Mouse (Mus musculus) adrenal gland, postnatal 14 days (tissue): ENCODE results near the gene Fam187b. TPM values are rescaled to one million over a fixed set of nuclear protein-coding genes. Genes with fewer than 3 reads are reported as not detected.
A peak's percentile ranks its signal among the peaks of the same experiment; 100 is the strongest.

Experiments
- DNase-seq: peaks from one replicate; pipeline ENCODE4 v3.0.0; 2021; ENCODE audit warnings: mixed read lengths
- total RNA-seq: library from RNA; stranded (reverse); gene quantifications from 2 replicates; pipeline ENCODE4 v1.2.3, GENCODE M21; 2021

Fam187b gene
- total RNA-seq, 1 experiment from 2014 or later = 1.1 TPM

GRCm38 (mm10) chr7:30958109-30958865 is 15.3 kb upstream of the Fam187b start:
- DNase-seq = peak; percentile 24

GRCm38 (mm10) chr7:30958866-30959487 is 14.6 kb upstream of the Fam187b start:
- no peak for DNase-seq

DNA sequence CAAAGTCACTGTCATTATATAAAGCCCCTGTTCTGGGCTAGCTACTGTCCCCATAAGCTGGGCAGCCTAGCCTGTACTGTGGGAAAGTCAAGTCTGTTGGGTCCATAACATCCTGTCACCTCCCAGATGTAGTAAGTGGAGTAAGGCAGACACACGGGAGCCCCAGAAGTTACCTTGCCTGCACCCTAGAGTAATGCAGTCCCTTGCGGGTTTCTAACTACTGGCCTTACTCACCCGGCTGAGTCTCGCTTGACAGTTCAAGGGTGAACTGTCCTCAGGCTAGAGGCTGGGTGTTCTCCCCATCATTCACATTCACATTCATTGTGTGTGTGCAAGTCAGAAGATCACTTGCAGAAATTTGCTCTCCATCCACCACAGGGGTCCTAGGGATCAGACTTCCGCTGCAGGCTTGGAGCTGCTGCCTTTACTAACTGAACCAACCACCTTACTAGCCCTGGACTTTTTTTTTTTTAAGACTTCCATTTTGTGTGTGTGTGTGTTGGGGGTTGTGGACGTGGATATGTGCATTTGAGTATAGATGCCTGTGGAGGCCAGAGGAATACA is 13.7 kb upstream of the Fam187b start:
- DNase-seq = peak; percentile 55

DNA sequence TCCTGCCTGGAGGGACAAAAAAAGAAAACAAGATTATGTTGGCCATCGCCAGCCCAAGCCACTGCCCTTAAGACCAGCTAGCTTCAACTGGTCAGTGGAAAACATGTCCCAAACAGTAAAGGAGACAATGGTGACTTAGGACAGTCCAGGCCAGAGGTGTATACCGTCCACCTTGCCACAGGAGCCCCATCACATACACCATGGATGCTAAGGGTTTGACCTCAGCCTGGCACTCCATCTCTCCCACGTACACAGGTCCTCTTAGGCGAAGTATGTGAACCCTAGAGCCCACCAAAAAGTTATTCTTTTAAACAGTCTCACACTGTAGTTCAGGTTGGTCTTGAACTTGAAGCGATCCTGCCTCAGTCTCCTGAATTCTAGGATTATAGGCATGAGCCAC is 10.7 kb upstream of the Fam187b start:
- no peak for DNase-seq

- DNase-seq = no peak
Observed at GRCm38 (mm10) chr7:30964366-30964765, 9.2 kb upstream of the Fam187b start.

DNA sequence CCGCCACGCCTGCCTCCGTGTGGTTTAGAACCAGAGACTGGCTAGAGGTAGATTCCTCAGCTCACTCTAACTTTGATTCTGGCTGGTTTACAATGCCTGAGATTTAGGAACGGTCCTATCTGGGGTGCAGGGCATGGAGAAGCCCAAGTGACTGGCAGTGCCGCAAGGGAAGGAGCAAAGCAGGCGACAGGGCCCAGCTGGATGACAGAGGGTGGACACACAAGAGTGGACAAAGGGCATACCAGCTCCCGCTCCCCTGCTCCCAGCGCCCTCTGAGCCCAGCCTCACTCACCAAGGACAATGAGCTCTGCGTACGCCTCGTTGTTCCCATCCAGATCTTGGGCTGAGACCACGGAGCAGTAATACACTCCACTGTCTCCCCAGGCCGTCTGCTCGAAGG is 7.9 kb upstream of the Fam187b start:
- no peak for DNase-seq

GRCm38 (mm10) chr7:30966657-30967056 is 6.9 kb upstream of the Fam187b start:
- no peak for DNase-seq

DNA sequence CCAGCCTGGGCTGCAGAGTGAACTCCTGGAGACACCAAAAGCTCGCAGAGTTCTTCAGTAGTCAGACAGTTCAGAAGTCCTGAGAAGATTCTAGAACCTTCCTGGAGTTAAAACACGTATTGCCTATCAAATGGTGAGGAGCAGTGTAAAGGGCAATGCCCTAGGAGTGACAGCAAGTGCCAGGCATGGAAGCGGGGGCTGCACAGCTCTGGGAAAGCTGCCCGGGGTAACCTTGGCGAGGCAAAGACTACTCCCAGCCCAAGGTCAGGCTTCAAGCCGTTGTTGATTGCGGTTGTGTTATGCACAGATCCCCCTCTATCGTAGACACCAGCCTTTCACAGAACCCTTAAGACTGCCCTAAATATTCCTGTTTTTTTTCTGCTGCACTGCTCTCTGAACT is 5.0 kb upstream of the Fam187b start:
- DNase-seq = peak; percentile 82

DNA sequence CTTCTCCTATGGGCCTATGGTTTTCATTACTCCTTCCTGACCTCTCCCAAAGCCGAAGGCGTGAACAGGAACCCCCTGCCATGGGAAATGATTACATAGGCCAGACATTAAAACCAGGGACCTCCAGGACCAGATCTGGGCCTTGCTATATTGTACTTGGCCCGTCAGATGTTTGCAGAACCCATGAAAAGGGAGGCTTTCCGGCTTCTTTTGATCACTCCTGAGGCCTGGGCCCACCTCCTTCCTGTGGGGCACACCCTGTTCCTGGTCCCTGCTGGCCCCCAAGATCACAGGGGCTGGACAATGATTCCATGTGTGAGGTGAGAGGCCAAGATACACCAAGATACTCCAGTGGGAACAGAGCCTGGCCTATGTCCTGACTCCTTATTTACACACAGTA is 4.4 kb upstream of the Fam187b start:
- no peak for DNase-seq

DNA sequence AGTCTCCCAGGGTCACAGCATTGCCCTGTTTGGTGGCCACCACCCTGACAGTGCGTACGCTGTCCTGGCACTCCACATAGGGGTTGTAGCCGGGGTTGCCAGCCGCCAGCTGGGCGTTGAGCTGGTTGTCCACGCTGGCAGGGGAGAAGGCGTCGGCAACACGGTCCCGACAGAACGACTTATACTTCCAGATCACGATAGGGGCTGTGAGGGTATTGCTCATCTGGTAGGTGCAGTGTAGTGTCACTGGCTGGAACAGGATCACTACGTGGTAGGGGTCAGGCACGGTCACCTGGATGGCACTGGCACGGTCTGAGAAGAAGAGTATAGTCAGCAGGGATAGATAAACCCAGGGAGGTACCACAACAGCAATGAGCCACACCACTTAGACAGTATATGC is 1.7 kb upstream of the Fam187b start:
- DNase-seq = no peak

GRCm38 (mm10) chr7:30972426-30973250 is 952 bp upstream of the Fam187b start:
- DNase-seq = no peak

DNA sequence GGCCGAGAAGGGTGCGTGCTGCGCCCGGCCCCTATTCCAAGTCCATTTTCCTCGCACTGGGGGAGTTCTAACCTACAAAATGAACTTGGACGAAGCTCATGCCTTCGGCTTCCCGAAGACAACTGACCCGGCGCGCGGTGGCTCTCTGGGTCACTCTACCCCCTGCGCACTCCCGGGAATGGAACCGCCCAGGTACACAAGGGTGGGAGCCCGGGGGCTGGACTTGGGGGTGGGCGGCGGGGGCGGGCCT is 414 bp upstream of the Fam187b start, which contains the start of gene Lsr:
Lsr (minus strand) TSS at position 214 of the 250 bp plus-strand sequence.
- peak; percentile 36 for DNase-seq

- DNase-seq = no peak
Observed at GRCm38 (mm10) chr7:30981703-30982102, 8.1 kb downstream of the Fam187b start.

GRCm38 (mm10) chr7:30985357-30985756 is 11.8 kb downstream of the Fam187b start:
- no peak for DNase-seq

DNA sequence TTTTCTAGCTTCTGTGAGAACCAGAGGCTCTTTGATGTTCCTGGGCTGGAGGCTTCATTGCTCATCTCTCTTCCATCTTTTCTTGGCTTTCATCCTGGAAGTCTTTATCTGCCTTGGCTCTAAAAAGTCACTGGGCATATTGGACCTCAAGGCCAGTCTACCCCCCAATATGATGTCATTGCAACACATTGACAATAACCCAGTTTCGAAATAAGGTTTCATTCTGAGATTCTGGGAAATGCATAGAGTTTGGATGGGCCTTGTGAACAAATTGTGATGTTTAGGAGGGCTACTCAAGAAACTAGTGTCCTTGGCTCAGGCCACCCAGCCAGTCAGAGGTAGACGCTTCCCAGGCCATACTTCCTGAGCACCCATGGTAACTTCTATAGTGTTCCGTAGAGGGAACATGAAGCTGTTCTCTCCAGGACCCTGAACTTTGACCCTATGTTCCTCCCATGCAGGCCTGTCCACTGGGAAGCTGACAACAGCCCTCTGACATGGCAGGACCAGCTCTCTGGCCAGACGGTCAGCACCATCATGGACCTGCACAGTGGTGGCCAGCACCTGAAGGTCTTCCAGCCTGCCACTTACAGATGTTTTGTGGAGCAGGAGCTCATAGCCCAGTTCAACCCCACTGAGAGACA is 15.1 kb downstream of the Fam187b start:
- DNase-seq = no peak

DNA sequence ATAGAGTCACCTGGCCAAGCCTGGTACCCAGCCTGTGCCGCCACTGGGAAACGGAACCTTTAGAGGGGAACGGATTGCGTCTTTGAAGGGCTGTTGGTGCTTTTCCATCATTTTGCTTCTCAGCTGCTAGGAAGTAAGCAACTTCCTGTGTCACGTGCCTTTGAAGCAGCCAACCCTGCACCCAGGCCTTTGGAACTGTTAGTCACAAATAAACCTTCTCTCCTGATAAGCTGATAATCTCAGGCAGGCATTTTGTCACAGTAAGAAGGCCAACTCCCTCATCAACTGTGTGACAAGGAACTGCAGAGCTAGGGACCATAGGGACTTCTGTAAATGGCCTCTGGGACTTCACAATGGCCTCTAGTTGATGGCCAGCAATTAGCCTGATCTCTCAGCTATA is 18.6 kb downstream of the Fam187b start:
- no peak for DNase-seq

DNA sequence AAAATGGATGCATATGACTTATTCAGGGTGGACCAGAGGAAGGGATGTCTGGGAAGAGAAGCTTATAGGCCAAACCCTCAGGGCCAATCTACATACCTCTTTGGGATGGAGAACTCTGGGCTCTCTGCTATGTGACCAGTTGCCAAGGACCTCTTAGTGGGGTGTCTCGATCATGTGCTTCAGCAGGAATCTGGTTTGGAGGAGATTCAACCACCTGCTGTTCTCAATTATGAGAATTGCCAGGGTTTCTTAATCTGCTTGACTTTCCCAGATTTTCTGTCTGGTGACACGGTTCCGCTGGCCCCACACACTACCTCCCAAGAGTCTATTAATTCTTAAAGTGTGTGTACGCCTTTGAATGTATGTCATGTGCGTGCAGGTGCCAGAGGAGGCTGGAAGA is 20.4 kb downstream of the Fam187b start:
- no peak for DNase-seq

DNA sequence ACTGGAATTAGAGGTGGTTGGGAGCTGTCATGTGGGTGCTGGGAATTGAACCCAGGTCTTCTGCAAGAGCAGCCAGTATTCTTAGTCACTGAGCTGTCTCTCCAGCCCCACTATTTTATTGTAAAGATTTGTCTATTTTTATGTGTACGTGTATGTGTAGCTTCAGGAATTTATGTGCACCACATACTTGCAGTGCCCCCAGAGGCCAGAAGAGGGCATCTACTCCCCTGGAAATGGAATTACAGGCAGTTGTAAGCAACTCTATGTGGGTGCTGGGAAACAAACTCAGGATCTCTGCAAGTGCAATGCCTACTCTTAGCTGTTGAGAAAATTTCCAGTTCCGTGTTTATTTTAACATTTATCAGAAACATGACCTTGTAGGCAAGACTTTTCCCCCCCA is 22.9 kb downstream of the Fam187b start:
- DNase-seq = peak; percentile 20

DNA sequence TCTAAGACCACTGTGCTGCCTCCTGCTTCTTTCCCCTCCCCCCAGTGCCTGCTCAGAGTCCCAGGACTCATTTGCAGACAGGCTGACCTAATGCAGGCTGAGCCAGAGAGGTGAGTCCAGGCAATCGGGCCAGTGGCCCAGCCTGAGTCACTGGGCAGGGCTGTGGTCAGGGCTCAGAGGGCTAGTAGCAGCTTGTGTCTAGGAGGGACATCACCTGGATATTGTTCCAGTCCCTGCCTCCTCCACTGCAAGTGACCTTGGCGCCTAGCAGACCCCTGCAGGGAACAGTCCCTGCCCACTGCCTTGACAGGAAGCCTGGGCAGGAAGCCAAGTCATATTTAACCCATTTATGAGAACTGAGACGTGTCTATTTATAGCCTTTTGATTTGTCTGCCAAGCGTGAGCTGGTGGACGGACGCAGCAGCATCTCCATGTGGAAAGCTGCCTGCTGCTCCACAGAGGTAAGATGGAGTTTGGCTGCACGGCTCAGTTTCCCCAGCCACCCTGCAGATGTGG is 27.0 kb downstream of the Fam187b start:
- peak; percentile 87 for DNase-seq

DNA sequence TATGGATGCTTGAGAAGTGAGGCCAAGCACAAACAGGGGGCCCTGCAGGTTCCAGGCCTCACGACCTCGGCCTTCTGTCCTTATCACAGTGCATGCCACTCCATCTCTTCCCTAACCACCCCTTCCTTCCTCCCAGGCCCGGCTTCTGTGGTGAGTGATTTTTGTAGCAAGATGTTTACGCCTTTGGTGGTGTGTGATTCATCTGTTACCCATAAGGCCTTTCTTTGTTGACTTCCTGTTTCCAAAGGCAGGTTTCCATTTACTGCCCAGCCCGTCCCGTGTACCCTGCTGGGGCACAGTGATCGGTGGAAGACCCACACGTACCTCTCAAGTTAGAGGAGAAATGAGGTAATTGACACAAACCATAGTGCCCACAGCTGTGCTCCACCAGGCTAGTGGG is 29.1 kb downstream of the Fam187b start:
- peak; percentile 51 for DNase-seq

DNA sequence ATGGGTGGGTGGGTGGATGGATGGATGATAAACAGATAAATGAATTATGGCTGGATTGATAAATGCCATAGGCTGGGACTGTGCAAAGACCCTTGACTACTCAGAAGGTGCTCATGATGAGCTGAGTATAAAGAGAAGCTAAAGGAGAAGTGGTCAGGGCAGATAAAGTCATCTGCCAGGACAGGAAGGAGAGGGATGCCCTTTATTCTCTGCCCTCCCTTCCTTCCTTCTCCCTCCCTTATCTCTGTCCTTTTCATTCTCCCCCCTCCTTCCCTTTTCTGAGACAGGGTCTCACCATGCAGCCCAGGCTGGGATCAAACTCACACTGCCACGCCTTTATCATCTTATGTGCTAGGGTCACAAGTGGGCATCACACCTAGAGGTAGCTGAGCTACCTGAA is 34.2 kb downstream of the Fam187b start:
- DNase-seq = no peak

DNA sequence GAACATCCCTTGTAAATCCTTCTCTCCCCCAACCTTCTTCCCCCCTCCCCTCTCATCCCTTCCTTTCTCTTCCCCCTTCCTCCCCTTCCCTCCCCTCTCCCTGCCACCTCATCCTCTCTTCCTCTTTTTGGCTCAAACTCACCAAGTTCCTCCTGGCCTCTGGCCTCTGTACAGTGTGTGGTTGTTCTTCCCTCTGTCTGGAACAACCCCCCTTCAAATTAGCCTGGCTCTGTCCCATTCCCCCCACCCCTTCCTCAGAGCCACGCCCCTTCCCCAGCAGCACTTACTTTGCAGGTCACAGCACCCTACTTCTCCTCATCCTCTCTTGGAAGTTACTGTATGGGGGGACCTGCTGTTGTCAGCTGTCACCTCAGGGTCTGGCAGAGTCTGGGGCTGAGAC is 34.6 kb downstream of the Fam187b start:
- no peak for DNase-seq
